ENCODE assay signal across 28 mouse cellular contexts in genomic region chr4:57947476-57947875, GRCm38 (mm10). TPM values are rescaled to one million over a fixed set of nuclear protein-coding genes. Genes with fewer than 3 reads are reported as not detected.
DNase-seq lines count a peak whose midpoint lies in the region; ATAC-seq and TF ChIP-seq lines count a peak whose summit lies in the region.
"Had no signal": no experiment of that assay in that cellular context is flagged by ENCODE, and none has a peak within 500 bp of the region (broad histone marks: within the 10 kb centered on the region; RNA-seq: fewer than 3 reads in every experiment).

No protein-coding gene starts in this region.

- H3K27ac ChIP-seq in kidney, embryonic 15.5 days = 0 out of 2 replicates have a peak overlapping the region, but pooled peaks have one; percentile 32
- 0 out of 2 replicates have a peak overlapping the region, but pooled peaks have one; percentile 29 for H3K27ac ChIP-seq in lung, postnatal 0 days (ENCODE audit: low read length)
- peak overlapping the region; percentile 95 for H3K27ac ChIP-seq in intestine, embryonic 16.5 days (ENCODE audit: low read length)
- no peak overlapping the region for H3K27ac ChIP-seq in forebrain, embryonic 16.5 days (ENCODE audit: low read length)
- H3K27ac ChIP-seq: hindbrain, embryonic 13.5 days; limb, embryonic 13.5 days; liver, embryonic 13.5 days; midbrain, embryonic 10.5 days; neural tube, embryonic 12.5 days had no signal

- H3K36me3 ChIP-seq in kidney, embryonic 15.5 days = peaks cover 98% of the 10 kb centered on the region
- peaks cover 48% of the 10 kb centered on the region for H3K36me3 ChIP-seq in lung, postnatal 0 days (ENCODE audit: insufficient read depth, low read length)
- H3K36me3 ChIP-seq in intestine, embryonic 16.5 days (ENCODE audit: control insufficient read depth, insufficient read depth, low read length) = peaks cover 19% of the 10 kb centered on the region
- H3K36me3 ChIP-seq in forebrain, embryonic 16.5 days (ENCODE audit: control insufficient read depth, insufficient read depth) = peaks cover 32% of the 10 kb centered on the region

- peaks cover 15% of the 10 kb centered on the region for H3K4me1 ChIP-seq in kidney, embryonic 15.5 days
- H3K4me1 ChIP-seq in lung, postnatal 0 days (ENCODE audit: insufficient read depth, low read depth, low read length) = no peaks in the 10 kb centered on the region; the same call in 1 of the 2 replicates
- H3K4me1 ChIP-seq in intestine, embryonic 16.5 days (ENCODE audit: control insufficient read depth, insufficient read depth, low read length) = peaks cover 26% of the 10 kb centered on the region
- H3K4me1 ChIP-seq in forebrain, embryonic 16.5 days (replicated peaks; ENCODE audit: control insufficient read depth, insufficient read depth, low read length) = no peaks in the 10 kb centered on the region
- H3K4me1 ChIP-seq: limb, embryonic 13.5 days; midbrain, embryonic 10.5 days; neural tube, embryonic 12.5 days had no signal

- H3K4me2 ChIP-seq in kidney, embryonic 15.5 days = no peak overlapping the region
- H3K4me2 ChIP-seq in lung, postnatal 0 days (replicated peaks; ENCODE audit: low read depth, low read length) = no peak overlapping the region
- peak overlapping the region; percentile 40 for H3K4me2 ChIP-seq in intestine, embryonic 16.5 days (ENCODE audit: low read depth, low read length)
- no peak overlapping the region for H3K4me2 ChIP-seq in forebrain, embryonic 16.5 days (ENCODE audit: low read length)
- H3K4me2 ChIP-seq: heart, embryonic 11.5 days; hindbrain, embryonic 13.5 days; limb, embryonic 13.5 days; liver, embryonic 13.5 days; neural tube, embryonic 12.5 days had no signal

- TF ChIP-seq CTCF in lung, postnatal 0 days (IDR thresholded peaks at IDR 0.05) = no peak

- H3K9me3 ChIP-seq in kidney, embryonic 15.5 days (replicated peaks) = no peaks in the 10 kb centered on the region
- H3K9me3 ChIP-seq in lung, postnatal 0 days (ENCODE audit: low read length) = no peaks in the 10 kb centered on the region
- no peaks in the 10 kb centered on the region; the same call in 1 of the 2 replicates for H3K9me3 ChIP-seq in intestine, embryonic 16.5 days (ENCODE audit: control insufficient read depth, low read length)
- peaks cover 2% of the 10 kb centered on the region; the same call in 1 of the 2 replicates for H3K9me3 ChIP-seq in forebrain, embryonic 16.5 days (ENCODE audit: control insufficient read depth, low read length)
- H3K9me3 ChIP-seq: hindbrain, embryonic 13.5 days; neural tube, embryonic 12.5 days had no signal

- DNase-seq in kidney, postnatal 4 days = no peak
- no peak for DNase-seq in lung, postnatal 0 days (ENCODE audit: low spot score)
- no peak for DNase-seq in lung, postnatal 4 days
- peak; percentile 42 to 57 for DNase-seq in kidney, postnatal 36 days
- DNase-seq in adrenal gland, adult 18-20 months (ENCODE audit: low spot score in 2 of 2) = no peak
- DNase-seq: adrenal gland, postnatal 36 days; cerebellum, adult 2 months; cerebellum, postnatal 14 days; gastrocnemius, postnatal 36 days; heart, adult 18-20 months; heart, postnatal 36 days; liver, embryonic 13.5 days; lung, adult 2 months; lung, postnatal 14 days; right cerebral cortex, adult 18-20 months had no signal

- no peak for ATAC-seq in kidney, embryonic 15.5 days (replicated peaks; ENCODE audit: low FRiP score)
- no peak for ATAC-seq in lung, postnatal 0 days
- ATAC-seq in intestine, embryonic 16.5 days = peak; percentile 84
- no peak for ATAC-seq in forebrain, embryonic 16.5 days
- ATAC-seq: CD4-positive, CD25-positive, alpha-beta regulatory T cell, adult 4 months; forebrain, embryonic 14.5 days had no signal

- 90% methylated on average over 4 of the region's 4 CpGs for WGBS in kidney, embryonic 15.5 days
- WGBS in lung, postnatal 0 days = 89% methylated on average over 4 of the region's 4 CpGs
- WGBS in intestine, embryonic 16.5 days = 83% methylated on average over 4 of the region's 4 CpGs
- WGBS in forebrain, embryonic 16.5 days = 93% methylated on average over 4 of the region's 4 CpGs

- no peaks in the 10 kb centered on the region for H3K27me3 ChIP-seq in kidney, embryonic 15.5 days
- no peaks in the 10 kb centered on the region for H3K27me3 ChIP-seq in lung, postnatal 0 days (replicated peaks; ENCODE audit: insufficient read depth, low read length)
- H3K27me3 ChIP-seq in intestine, embryonic 16.5 days (replicated peaks; ENCODE audit: control insufficient read depth, insufficient read depth, low read length) = no peaks in the 10 kb centered on the region
- no peaks in the 10 kb centered on the region for H3K27me3 ChIP-seq in forebrain, embryonic 16.5 days (replicated peaks; ENCODE audit: control insufficient read depth, insufficient read depth, low read length)
- H3K27me3 ChIP-seq: hindbrain, embryonic 13.5 days; limb, embryonic 13.5 days; liver, embryonic 13.5 days; neural tube, embryonic 12.5 days had no signal

- H3K4me3 ChIP-seq in kidney, embryonic 15.5 days (replicated peaks) = no peak overlapping the region
- no peak overlapping the region for H3K4me3 ChIP-seq in lung, postnatal 0 days (ENCODE audit: low read depth, low read length)
- no peak overlapping the region for H3K4me3 ChIP-seq in intestine, embryonic 16.5 days (ENCODE audit: low read length)
- no peak overlapping the region for H3K4me3 ChIP-seq in forebrain, embryonic 16.5 days (replicated peaks; ENCODE audit: low read length)
- H3K4me3 ChIP-seq: hindbrain, embryonic 13.5 days; limb, embryonic 13.5 days; liver, embryonic 13.5 days; midbrain, embryonic 10.5 days; myocyte; neural tube, embryonic 12.5 days had no signal

- no peak for TF ChIP-seq EP300 in lung, postnatal 0 days (IDR thresholded peaks at IDR 0.05)

- no peak overlapping the region for H3K9ac ChIP-seq in kidney, embryonic 15.5 days
- no peak overlapping the region for H3K9ac ChIP-seq in lung, postnatal 0 days (replicated peaks; ENCODE audit: low read depth)
- no peak overlapping the region; the same call in 1 of the 2 replicates for H3K9ac ChIP-seq in intestine, embryonic 16.5 days (ENCODE audit: low read depth, low read length)
- H3K9ac ChIP-seq in forebrain, embryonic 16.5 days (replicated peaks; ENCODE audit: low read depth, low read length) = no peak overlapping the region
- H3K9ac ChIP-seq: hindbrain, embryonic 13.5 days; limb, embryonic 13.5 days; liver, embryonic 13.5 days; neural tube, embryonic 12.5 days had no signal

RNA-seq across cellular contexts. Expression of gene Txn1, which starts 8.7 kb away (rescaled TPM):
- 476 and 514 TPM in 2 replicates for polyA plus RNA-seq in kidney, embryonic 15.5 days (2015; fragmentation: Nextera tagmentation; extraction: Ambion mirVana)
- 380 and 393 TPM in 2 replicates for polyA plus RNA-seq in lung, postnatal 0 days (2015; fragmentation: Nextera tagmentation; extraction: Ambion mirVana)
- 666 and 671 TPM in 2 replicates for polyA plus RNA-seq in intestine, embryonic 16.5 days (2015; fragmentation: Nextera tagmentation; extraction: Ambion mirVana)
- polyA plus RNA-seq in forebrain, embryonic 16.5 days (2015; fragmentation: Nextera tagmentation; extraction: Ambion mirVana) = 261 and 274 TPM in 2 replicates
- 100 to 1,000 TPM; 260 to 272 TPM for total RNA-seq in adrenal gland, adult 18-20 months (2021)

RNA-seq across cellular contexts. Expression of gene D630039A03Rik, which starts 31.4 kb away (rescaled TPM):
- 1.2 and 1.6 TPM in 2 replicates for polyA plus RNA-seq in kidney, embryonic 15.5 days (2015; fragmentation: Nextera tagmentation; extraction: Ambion mirVana)
- polyA plus RNA-seq in lung, postnatal 0 days (2015; fragmentation: Nextera tagmentation; extraction: Ambion mirVana) = 2.7 and 3.0 TPM in 2 replicates
- 13.3 and 14.1 TPM in 2 replicates for polyA plus RNA-seq in intestine, embryonic 16.5 days (2015; fragmentation: Nextera tagmentation; extraction: Ambion mirVana)
- polyA plus RNA-seq in forebrain, embryonic 16.5 days (2015; fragmentation: Nextera tagmentation; extraction: Ambion mirVana) = not detected in 2 replicates
- total RNA-seq in adrenal gland, adult 18-20 months (2021) = 10 to 100 TPM in 1 of 2 experiments, 1 to 10 TPM in 1; 9.7 to 14.0 TPM
- total RNA-seq: gastrocnemius, adult 18-20 months; gastrocnemius, postnatal 36 days; megakaryocyte progenitor cell, adult 5-6 weeks had no signal
- polyA plus RNA-seq: forebrain, embryonic 14.5 days had no signal

Comparison
In these comparisons a context has a peak if more than half of its experiments do, and no peak if none do; other contexts are left out.
1. DNase-seq: peak in kidney, postnatal 36 days (2 of 2); none in kidney, postnatal 4 days (0 of 2), lung, postnatal 0 days (single experiment), lung, postnatal 4 days (0 of 2) and adrenal gland, adult 18-20 months (0 of 2).